Mouse (Mus musculus) lung, adult 2 months (tissue): ENCODE measurements around the gene Ankrd13b. TPM values are rescaled to one million over a fixed set of nuclear protein-coding genes. Genes with fewer than 3 reads are reported as not detected.

Experiments used
- DNase-seq: peaks from one replicate; pipeline ENCODE4 v3.0.0; 2022
- H3K4me1 ChIP-seq: fragments of 200-500 bp; 2 replicates; pipeline ENCODE4 v1.6.1; 2011; ENCODE audit warnings: low read length; ENCODE audit not compliant: control insufficient read depth, insufficient read depth
- H3K4me3 ChIP-seq: fragments of 200-500 bp; replicated peaks from 2 replicates; pipeline ENCODE3; 2011; ENCODE audit warnings: low read depth, mild to moderate bottlenecking, control low read depth, low read length; ENCODE audit errors: extremely low read depth
- CTCF ChIP-seq: fragments of 200-500 bp; IDR thresholded peaks from 2 replicates; pipeline ENCODE4 v1.5.1; 2011; ENCODE audit warnings: mild to moderate bottlenecking, low read length, control low read depth; ENCODE audit not compliant: insufficient read depth
- POLR2A ChIP-seq: fragments of 200-500 bp; IDR thresholded peaks from 2 replicates; pipeline ENCODE4 v1.6.1; 2011; ENCODE audit warnings: low read depth, mild to moderate bottlenecking, control low read depth, low read length, borderline replicate concordance; ENCODE audit errors: extremely low read depth
- WGBS: fragments of 180-500 bp; shearing (Covaris S2); methylation state at CpG from one replicate; pipeline ENCODE4 v1.1.7; 2018; 5-methylcytosine and 5-hydroxymethylcytosine counted together
- polyA plus RNA-seq: library from polyadenylated mRNA; depleted of rRNA; stranded (reverse); fragments of >200 nt; gene quantifications from 2 replicates; pipeline ENCODE4 v1.2.3, GENCODE M21; 2012

Ankrd13b gene
- polyA plus RNA-seq, 1 experiment = 22.4 TPM

- TF ChIP-seq POLR2A (no peak), CTCF (no peak)
- H3K4me1 ChIP-seq = peaks cover 6% of the 10 kb centered on the region
- H3K4me3 ChIP-seq = no peak overlapping the region
- DNase-seq = no peak
- 76% methylated on average over 3 of the region's 3 CpGs for WGBS
These were observed 24.4 kb downstream of the Ankrd13b start for GRCm38 (mm10) chr11:77465111-77465510.

DNA sequence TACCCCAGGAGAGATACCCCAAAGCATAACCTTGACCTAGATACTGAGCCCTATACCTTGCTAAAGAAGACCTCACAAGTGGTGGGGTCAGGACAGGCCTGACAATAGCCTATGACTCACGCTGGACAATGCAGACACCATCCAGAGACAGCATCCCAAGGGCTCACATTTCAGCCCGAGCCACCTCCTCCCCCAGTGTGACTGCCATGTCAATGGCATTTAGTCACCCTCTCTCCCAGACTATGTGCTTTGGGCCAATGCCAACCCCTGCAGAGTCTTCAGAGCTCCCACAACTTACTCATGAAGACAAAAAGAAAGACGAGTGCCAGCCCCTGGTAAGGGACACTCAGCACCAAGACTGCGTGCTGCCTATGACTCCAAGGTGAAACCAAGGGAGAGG is 24.8 kb downstream of the Ankrd13b start:
- no peak for DNase-seq
- WGBS = 50% methylated on average over 4 of the region's 4 CpGs
- no peak for TF ChIP-seq CTCF
- H3K4me3 ChIP-seq = no peak overlapping the region
- H3K4me1 ChIP-seq = peaks cover 6% of the 10 kb centered on the region

GRCm38 (mm10) chr11:77463786-77464185 is 25.7 kb downstream of the Ankrd13b start:
- no peak for DNase-seq
- peaks cover 6% of the 10 kb centered on the region for H3K4me1 ChIP-seq
- no peak overlapping the region for H3K4me3 ChIP-seq
- TF ChIP-seq POLR2A = no peak
- no peak for TF ChIP-seq CTCF
- WGBS = 86% methylated on average over 10 of the region's 10 CpGs

GRCm38 (mm10) chr11:77463101-77463445 is 26.4 kb downstream of the Ankrd13b start:
- DNase-seq = no peak
- 40% methylated on average over 8 of the region's 8 CpGs for WGBS
- peaks cover 6% of the 10 kb centered on the region for H3K4me1 ChIP-seq
- no peak for TF ChIP-seq CTCF
- no peak for TF ChIP-seq POLR2A
- no peak overlapping the region for H3K4me3 ChIP-seq

DNA sequence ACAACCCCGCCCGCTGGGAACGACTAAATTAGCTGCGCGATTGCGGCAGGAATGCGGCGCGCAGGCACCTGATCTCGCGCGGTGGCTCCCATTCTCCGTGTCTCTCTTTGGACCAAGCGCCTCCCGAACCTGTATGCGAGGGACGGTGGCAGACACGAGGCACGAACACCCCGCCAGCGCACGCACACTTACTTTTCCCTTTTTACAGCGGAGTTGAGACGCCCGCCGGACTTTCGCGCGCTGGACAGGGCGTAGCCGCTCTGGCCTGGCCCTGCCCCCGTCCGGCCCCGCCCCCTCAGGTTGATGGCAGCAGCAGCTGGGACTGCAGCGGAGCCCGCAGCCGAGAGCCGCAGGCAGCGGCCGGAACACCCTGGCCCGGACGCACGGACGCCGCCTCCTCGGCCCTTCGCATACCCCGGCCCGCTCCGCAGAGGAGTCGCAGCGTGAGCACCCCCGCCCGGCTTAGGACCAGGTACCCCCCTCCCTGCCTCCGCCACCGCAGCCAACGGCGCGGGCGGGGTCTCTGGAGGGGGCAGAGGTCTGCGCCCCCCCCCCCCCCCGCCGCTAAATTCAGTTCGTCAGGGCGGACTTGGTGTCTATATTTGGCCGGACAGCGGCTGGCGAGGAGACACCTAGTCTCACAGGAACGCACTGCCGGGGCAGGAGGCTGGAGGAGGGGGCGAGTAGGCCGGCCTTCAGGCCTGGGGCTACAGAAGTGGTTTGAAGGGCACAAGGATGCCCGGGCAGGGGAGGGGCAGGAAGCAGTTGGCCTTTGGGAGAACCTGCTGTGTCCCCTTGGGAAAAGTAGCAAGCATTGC is 27.0 kb downstream of the Ankrd13b start, which contains the start of gene Coro6:
Coro6 (plus strand) TSS at position 129 of the 818 bp plus-strand sequence.
- peak within 1 kb of the TSS; percentile 84 for H3K4me3 ChIP-seq
- peaks cover 3% of the 10 kb centered on the region for H3K4me1 ChIP-seq
- DNase-seq = peak; percentile 78
- WGBS = under 1% methylated on average over 71 of the region's 73 CpGs
- no peak for TF ChIP-seq POLR2A
- no peak for TF ChIP-seq CTCF

DNA sequence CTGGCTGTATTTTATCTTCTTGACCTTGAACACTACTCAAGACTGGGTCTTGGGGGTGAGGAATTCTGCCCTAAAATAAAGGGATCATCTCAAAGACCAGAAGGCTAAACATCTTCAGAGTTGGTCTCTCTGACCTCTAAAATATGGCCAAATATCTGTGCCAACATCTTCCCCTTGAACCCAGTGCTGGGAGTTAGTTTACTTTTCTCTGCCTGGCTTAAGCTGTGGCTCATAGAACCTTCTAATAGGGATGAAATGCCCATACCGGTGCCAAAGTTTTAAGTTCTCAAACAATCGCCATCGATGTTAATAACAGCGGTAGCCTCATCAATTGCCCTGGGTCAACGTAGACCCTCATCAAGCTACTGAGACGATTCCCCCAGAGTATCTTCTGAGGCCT is 27.6 kb downstream of the Ankrd13b start:
- peak overlapping the region; percentile 84 for H3K4me3 ChIP-seq
- WGBS = 4% methylated on average over 6 of the region's 6 CpGs
- no peak for TF ChIP-seq CTCF
- TF ChIP-seq POLR2A = no peak
- H3K4me1 ChIP-seq = peaks cover 3% of the 10 kb centered on the region; the same call in 1 of the 2 replicates
- no peak for DNase-seq

GRCm38 (mm10) chr11:77456866-77457265 is 32.6 kb downstream of the Ankrd13b start:
- WGBS = 54% methylated on average over 6 of the region's 6 CpGs

GRCm38 (mm10) chr11:77455770-77456510 is 33.5 kb downstream of the Ankrd13b start:
- WGBS = 84% methylated on average over 9 of the region's 9 CpGs
- Histone ChIP-seq H3K4me3 (no peak overlapping the region), H3K4me1 (no peaks in the 10 kb centered on the region)
- no peak for TF ChIP-seq CTCF
- TF ChIP-seq POLR2A = no peak
- DNase-seq = no peak

More at GRCm38 (mm10) chr11:77456866-77457265, 32.6 kb downstream of the Ankrd13b start:
- no peak for TF ChIP-seq CTCF
- no peak for DNase-seq
- Histone ChIP-seq H3K4me3 (no peak overlapping the region), H3K4me1 (peaks cover 2% of the 10 kb centered on the region; the same call in 1 of the 2 replicates)

DNA sequence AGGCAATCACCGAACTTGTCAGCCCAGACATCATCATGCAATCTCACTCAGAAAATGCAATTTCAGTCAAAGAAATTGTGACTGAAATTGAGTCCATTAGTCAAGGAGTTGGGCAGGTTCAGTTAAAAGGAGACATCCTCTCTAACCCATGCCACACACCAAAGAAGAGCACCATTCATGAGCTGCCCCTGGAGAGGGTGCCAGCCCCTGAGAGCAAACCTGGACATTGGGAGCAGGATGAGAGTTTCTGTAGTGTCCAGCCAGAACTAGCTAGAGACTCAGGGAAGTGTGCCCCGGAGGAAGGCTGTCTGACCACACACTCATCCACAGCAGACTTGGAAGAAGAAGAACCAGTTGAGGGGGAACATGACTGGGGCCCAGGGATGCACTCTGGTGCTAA is 36.1 kb downstream of the Ankrd13b start:
- no peaks in the 10 kb centered on the region; the same call in 1 of the 2 replicates for H3K4me1 ChIP-seq
- peak; percentile 0 for DNase-seq
- no peak for TF ChIP-seq CTCF
- TF ChIP-seq POLR2A = no peak
- no peak overlapping the region for H3K4me3 ChIP-seq
- whole genome bisulfite sequencing = 92% methylated on average over 2 of the region's 2 CpGs
